Mouse (Mus musculus) lung, adult 2 months (tissue): Measurements from ENCODE around the gene Dlat. TPM values are rescaled to one million over a fixed set of nuclear protein-coding genes. Genes with fewer than 3 reads are reported as not detected.
A peak's percentile ranks its signal among the peaks of the same experiment; 100 is the strongest.

Experiments
- DNase-seq: peaks from one replicate; pipeline ENCODE4 v3.0.0; 2022
- H3K4me1 ChIP-seq: fragments of 200-500 bp; 2 replicates; pipeline ENCODE4 v1.6.1; 2011; ENCODE audit warnings: low read length; ENCODE audit not compliant: control insufficient read depth, insufficient read depth
- H3K4me3 ChIP-seq: fragments of 200-500 bp; replicated peaks from 2 replicates; pipeline ENCODE3; 2011; ENCODE audit warnings: low read depth, mild to moderate bottlenecking, control low read depth, low read length; ENCODE audit errors: extremely low read depth
- CTCF ChIP-seq: fragments of 200-500 bp; IDR thresholded peaks from 2 replicates; pipeline ENCODE4 v1.5.1; 2011; ENCODE audit warnings: mild to moderate bottlenecking, low read length, control low read depth; ENCODE audit not compliant: insufficient read depth
- POLR2A ChIP-seq: fragments of 200-500 bp; IDR thresholded peaks from 2 replicates; pipeline ENCODE4 v1.6.1; 2011; ENCODE audit warnings: low read depth, mild to moderate bottlenecking, control low read depth, low read length, borderline replicate concordance; ENCODE audit errors: extremely low read depth
- WGBS: fragments of 180-500 bp; shearing (Covaris S2); methylation state at CpG from one replicate; pipeline ENCODE4 v1.1.7; 2018; 5-methylcytosine and 5-hydroxymethylcytosine counted together
- polyA plus RNA-seq: library from polyadenylated mRNA; depleted of rRNA; stranded (reverse); fragments of >200 nt; gene quantifications from 2 replicates; pipeline ENCODE4 v1.2.3, GENCODE M21; 2012

The Dlat gene
- polyA plus RNA-seq, 1 experiment = 20.5 TPM

DNA sequence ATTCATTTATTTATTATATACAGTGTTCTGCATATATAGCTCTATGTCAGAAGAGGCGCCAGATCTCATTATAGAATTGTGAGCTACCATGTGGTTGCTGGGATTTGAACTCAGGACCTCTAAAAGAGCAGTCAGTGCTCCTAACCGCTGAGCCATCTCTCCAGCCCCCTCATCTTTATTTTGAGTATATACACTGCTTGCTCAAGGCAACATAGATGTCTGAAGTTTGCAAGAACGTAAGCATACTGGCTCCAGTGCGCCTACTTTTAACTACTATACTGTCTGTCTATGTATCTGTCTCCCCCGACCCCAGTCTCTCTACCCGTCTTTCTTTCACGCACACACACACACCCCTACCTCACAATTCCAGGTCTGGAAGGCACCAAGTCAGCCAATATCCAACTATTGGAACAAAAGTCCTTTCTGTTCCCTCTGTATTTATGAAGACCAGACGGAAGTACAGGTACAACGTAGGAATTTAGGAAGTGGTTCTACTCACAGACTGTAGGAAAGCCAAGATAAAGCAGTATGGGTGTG is 41.7 kb downstream of the Dlat start:
- DNase-seq = no peak
- Histone ChIP-seq H3K4me3 (no peak overlapping the region), H3K4me1 (peaks cover 2% of the 10 kb centered on the region)
- 57% methylated on average over 9 of the region's 9 CpGs for WGBS
- no peak for TF ChIP-seq CTCF

DNA sequence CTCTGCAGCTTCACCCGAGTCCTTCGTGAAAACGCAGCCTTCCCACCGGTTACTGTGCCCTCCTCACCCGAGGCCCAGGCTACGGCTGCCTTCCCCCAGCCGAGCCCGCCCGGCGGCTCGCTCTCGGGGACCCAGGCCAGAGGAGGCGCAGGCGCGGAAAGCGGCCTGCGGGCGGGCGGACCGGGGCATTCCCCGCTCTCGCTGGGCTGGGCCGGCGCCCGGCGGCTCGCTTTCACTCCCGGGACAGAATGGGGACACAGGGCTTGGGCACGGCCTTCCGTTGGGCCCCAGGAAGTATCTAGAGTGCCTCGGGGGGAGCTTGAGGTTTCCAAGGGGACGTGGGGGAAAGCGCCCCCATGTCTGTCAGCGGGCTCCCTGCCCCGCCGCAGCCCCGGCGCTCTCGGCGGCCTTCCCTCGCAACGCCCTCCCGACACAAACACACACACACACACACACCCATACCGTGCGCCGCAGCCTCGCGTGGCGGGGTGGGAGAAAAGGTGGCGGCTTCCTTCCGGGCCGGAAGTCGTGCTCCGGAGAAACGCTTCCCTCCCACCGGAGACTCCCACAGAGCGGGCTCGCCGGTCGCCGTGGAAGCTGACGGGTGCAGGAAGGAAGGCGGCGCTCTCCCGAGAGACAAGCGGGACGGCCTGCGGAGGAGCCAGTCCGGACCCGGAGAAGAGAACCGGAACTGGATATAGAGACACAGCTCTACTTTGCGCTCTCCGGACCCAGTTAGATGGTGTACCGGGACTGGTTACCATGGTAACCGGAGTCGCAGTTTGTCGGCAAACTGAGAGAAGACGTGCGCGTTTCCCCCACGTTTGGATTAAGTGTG is 42.6 kb downstream of the Dlat start, which contains the start of the genes Pih1d2 and Nkapd1:
Gene Pih1d2 (plus strand): TSS at position 556 of the 838 bp plus-strand sequence.
Gene Nkapd1 (minus strand): TSS at position 699 of the 838 bp plus-strand sequence.
- under 1% methylated on average over 81 of the region's 81 CpGs for WGBS
- Histone ChIP-seq H3K4me1 (peaks cover 2% of the 10 kb centered on the region), H3K4me3 (peak within 1 kb of the TSS; percentile 84)
- DNase-seq = peak; percentile 89
- no peak for TF ChIP-seq CTCF
- 0 out of 2 replicates have a peak, but pooled peaks have one; percentile 62 for TF ChIP-seq POLR2A

DNA sequence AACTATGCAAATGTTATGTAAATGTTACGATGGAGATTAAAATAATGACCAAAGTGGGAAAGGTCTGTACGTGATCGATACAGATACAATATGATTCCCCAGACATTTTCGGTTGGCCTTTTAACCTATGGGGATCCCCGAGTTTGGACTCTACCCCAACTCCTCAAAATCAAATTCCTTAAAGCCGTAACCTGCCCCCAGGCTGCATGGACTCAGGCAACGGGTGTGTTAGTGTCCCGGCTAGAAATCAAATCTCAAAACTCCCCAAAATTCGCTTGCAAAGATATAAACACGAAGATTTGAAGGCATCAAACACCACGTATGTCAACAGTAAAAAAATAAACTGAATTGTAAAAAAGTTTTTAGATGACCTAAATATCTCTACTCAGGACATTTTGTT is 43.4 kb downstream of the Dlat start:
- DNase-seq = no peak
- Histone ChIP-seq H3K4me3 (peak overlapping the region; percentile 84), H3K4me1 (peaks cover 2% of the 10 kb centered on the region)
- 31% methylated on average over 11 of the region's 11 CpGs for WGBS
- TF ChIP-seq POLR2A (no peak), CTCF (no peak)

DNA sequence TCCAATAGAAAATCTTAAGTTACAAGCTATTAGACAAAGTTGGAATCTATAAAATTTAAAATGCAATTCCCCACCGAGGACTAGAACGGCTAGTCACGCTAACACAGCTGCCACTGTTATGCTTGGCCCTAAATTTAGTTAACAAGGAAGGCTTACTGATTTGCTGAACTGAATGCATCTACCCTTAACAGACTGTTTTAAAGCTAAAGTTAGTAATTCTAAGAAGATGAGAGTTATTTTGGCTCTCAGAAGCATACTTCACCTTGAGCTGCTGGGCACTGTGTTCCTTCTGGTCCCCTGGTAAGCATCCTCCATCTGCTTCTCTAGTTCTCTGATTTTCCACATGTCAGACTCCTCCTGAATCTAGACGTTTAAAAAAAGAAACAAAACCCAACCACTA is 47.5 kb downstream of the Dlat start:
- Histone ChIP-seq H3K4me1 (peaks cover 2% of the 10 kb centered on the region), H3K4me3 (no peak overlapping the region)
- DNase-seq = no peak
- TF ChIP-seq CTCF (no peak), POLR2A (no peak)
- 83% methylated on average over 4 of the region's 4 CpGs for WGBS

DNA sequence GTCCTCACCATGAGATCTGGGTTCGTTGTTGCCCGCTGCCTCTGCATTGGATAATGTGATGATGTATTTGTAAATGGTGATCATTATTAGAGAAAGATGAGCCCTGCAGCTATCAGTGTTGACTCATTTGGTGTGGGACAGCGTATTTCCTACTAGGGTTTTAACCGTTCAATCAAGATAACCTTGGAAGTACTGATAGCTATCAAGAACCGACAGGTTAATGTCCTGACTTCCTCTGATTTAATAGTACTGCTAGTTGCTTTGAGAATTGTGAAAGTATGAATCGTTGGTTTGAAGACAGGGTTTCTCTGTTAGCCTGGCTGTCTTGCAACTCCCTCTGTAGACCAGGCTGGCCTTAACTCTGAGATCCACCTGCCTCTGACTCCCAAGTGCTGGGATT is 55.2 kb downstream of the Dlat start:
- 2% methylated on average over 6 of the region's 6 CpGs for WGBS
- Histone ChIP-seq H3K4me3 (peak overlapping the region; percentile 78), H3K4me1 (peaks cover 10% of the 10 kb centered on the region)
- no peak for TF ChIP-seq POLR2A
- TF ChIP-seq CTCF = no peak
- no peak for DNase-seq

DNA sequence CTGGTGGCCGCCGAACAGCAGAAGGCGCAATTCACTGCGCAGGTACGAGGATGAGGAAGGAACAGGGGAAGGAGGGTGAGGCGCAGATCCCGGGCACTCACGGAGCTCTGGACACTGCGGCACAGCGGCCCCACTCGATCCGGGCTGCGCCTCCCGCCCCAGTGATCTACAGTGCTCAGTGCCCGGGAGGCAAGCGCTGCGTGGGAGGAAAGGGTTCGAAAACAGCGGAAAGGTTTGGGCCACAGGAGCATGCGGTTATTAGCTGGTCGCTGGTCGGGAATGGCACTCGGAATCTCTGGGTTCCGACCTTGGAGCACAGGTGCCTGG is 55.6 kb downstream of the Dlat start:
- under 1% methylated on average over 24 of the region's 24 CpGs for WGBS

DNA sequence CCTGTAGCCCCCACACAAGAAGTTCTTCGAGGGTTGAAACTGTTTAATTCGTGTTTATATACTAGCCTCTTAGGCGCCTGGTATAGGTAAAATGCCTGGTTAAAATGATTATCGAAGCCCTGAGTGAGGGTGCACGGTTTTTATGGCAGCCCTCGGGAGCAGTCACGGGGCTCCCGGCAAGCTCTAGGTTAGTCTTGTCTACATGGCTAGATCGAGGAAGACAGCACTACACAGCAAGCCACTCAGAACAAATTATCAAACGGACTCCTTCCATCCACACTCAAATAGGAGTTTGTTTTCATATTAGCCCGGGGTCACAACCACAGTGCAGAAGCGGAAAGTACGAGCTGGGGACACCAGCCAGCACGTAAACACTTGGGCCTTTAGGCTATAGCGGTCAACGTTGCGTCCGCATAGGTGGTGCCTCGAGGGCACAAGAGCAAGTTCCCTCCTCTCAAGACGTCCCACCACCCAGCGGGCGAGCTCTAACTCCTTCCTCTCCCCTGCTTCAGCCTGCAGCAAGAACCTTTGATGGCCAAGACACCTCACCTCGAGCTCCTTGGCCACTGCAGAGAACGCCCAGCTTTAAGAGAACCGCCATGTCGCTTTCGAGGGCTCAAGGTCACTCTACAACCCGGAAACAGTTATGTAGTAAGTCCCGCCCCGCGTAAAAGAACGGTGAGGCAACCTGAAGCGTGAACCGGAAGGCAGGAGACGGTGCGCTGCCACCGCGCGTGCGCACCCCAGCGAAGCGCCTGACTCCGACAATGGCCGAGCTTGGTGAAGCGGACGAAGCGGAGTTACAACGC is 56.2 kb downstream of the Dlat start, which contains the start of the genes Sdhd and Timm8b:
Gene Sdhd (minus strand): TSS at position 624 of the 809 bp plus-strand sequence.
Gene Timm8b (plus strand): TSS at position 722 of the 809 bp plus-strand sequence.
- Histone ChIP-seq H3K4me1 (peaks cover 10% of the 10 kb centered on the region), H3K4me3 (peak within 1 kb of the TSS; percentile 78)
- peak; percentile 90 for DNase-seq
- TF ChIP-seq CTCF (no peak), POLR2A (peak; percentile 96)
- under 1% methylated on average over 48 of the region's 48 CpGs for WGBS

More for the DNA sequence above, 55.6 kb downstream of the Dlat start:
- Histone ChIP-seq H3K4me1 (peaks cover 10% of the 10 kb centered on the region), H3K4me3 (peak overlapping the region; percentile 78)
- no peak for TF ChIP-seq CTCF
- no peak for TF ChIP-seq POLR2A
- no peak for DNase-seq

DNA sequence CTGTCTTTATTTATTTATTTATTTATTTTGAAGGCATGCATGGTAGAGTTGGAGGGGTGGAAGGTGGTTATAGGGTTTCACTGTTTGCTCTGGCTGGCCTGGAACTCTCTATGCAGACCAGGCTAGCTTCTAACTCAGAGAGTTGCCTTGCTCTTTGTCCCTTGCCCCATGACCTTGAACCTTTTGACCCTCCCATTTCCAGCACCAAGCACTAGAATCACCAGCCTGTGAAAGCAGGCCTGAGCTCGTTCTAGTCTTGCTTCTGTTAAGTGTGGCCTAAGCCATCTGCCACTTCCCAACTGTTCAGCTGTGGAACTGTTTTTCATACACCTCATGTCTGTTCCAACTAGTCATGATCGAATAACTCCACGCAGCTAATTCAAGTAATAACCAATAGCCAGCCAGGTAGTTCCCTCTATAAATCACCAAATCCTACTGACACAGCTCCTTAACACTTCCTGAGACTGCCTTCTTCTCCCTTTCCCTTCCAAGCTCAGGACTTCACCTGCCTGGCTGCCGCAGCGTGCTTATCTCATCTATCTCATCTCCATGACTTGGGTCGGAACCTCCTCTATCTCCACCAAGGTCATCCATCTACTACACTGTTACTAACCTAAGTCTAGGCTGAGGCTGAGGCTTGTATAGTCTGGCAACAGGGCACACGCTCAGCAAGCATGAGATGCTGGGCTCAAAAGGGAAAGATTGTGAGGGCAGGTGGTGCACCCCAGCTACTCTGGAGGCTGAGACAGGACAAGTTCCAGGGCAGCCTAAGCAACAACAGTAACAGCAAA is 57.3 kb downstream of the Dlat start:
- Histone ChIP-seq H3K4me3 (peak overlapping the region; percentile 18), H3K4me1 (peaks cover 10% of the 10 kb centered on the region)
- TF ChIP-seq POLR2A (no peak), CTCF (no peak)
- 86% methylated on average over 7 of the region's 7 CpGs for WGBS
- no peak for DNase-seq

DNA sequence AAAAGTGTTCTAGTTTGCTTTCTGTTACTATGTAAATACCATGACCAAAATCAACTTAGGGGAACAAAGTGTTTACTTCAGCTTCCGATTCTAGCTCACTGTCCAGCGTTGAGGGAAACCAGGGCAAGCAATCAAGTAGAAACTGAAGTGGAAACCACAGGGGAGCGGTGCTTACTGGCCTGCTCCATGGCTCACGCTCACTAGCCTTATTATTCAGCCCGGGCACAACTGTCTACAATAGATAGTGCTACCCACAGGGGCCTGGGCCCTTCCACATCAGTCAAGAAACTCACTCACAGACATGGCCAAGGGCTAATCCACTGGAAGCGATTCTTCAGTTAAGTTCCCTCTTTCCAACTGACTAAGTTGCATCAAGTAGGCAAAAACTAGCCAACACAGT is 58.0 kb downstream of the Dlat start:
- WGBS = 62% methylated on average over 6 of the region's 6 CpGs
- no peak for TF ChIP-seq CTCF
- no peak for TF ChIP-seq POLR2A
- Histone ChIP-seq H3K4me1 (peaks cover 10% of the 10 kb centered on the region), H3K4me3 (no peak overlapping the region)
- no peak for DNase-seq
